Mouse (Mus musculus) frontal cortex, postnatal 14 days (tissue): ENCODE results near the gene Slc17a3.
A peak's percentile ranks its signal among the peaks of the same experiment; 100 is the strongest.

ENCODE experiments used
- DNase-seq, 2 experiments: peaks; one replicate each; pipeline ENCODE4 v3.0.0; 2022; ENCODE audit warnings: low spot score in 2 of 2

Slc17a3 gene

GRCm38 (mm10) chr13:23839308-23839707, at the start of gene Slc17a3:
Gene Slc17a3 (plus strand): TSS chr13:23839434.
- DNase-seq = no peak

GRCm38 (mm10) chr13:23792520-23792919, 46.7 kb upstream of the Slc17a3 start:
- DNase-seq = peak; percentile 8 to 24

- DNase-seq = no peak
Observed at GRCm38 (mm10) chr13:23799405-23799804, 39.8 kb upstream of the Slc17a3 start.

GRCm38 (mm10) chr13:23804532-23804931, 34.7 kb upstream of the Slc17a3 start:
- DNase-seq = no peak

GRCm38 (mm10) chr13:23806422-23807052, 32.7 kb upstream of the Slc17a3 start, which contains the start of gene Slc17a2:
Gene Slc17a2 (plus strand): TSS chr13:23806993.
- no peak for DNase-seq

GRCm38 (mm10) chr13:23816148-23816547, 23.1 kb upstream of the Slc17a3 start:
- no peak for DNase-seq

GRCm38 (mm10) chr13:23820179-23820940, 18.9 kb upstream of the Slc17a3 start:
- DNase-seq = no peak

- DNase-seq = no peak
Observed at GRCm38 (mm10) chr13:23822213-23822612, 17.0 kb upstream of the Slc17a3 start.

GRCm38 (mm10) chr13:23826606-23827005, 12.6 kb upstream of the Slc17a3 start:
- no peak for DNase-seq

GRCm38 (mm10) chr13:23833053-23833452, 6.2 kb upstream of the Slc17a3 start:
- no peak for DNase-seq

GRCm38 (mm10) chr13:23834836-23835235, 4.4 kb upstream of the Slc17a3 start:
- no peak for DNase-seq

GRCm38 (mm10) chr13:23836630-23837029, 2.6 kb upstream of the Slc17a3 start:
- DNase-seq = no peak

GRCm38 (mm10) chr13:23845851-23846250, 6.6 kb downstream of the Slc17a3 start:
- no peak for DNase-seq

GRCm38 (mm10) chr13:23849299-23849698, 10.1 kb downstream of the Slc17a3 start:
- DNase-seq = no peak

GRCm38 (mm10) chr13:23856401-23856800, 17.2 kb downstream of the Slc17a3 start:
- no peak for DNase-seq

GRCm38 (mm10) chr13:23861815-23862214, 22.6 kb downstream of the Slc17a3 start:
- no peak for DNase-seq

- DNase-seq = no peak
Observed at GRCm38 (mm10) chr13:23864711-23865110, 25.5 kb downstream of the Slc17a3 start.

- no peak for DNase-seq
Observed at GRCm38 (mm10) chr13:23866086-23866710, 27.0 kb downstream of the Slc17a3 start.

GRCm38 (mm10) chr13:23867000-23867399, 27.8 kb downstream of the Slc17a3 start:
- DNase-seq = no peak

GRCm38 (mm10) chr13:23867405-23867804, 28.2 kb downstream of the Slc17a3 start, which contains the start of gene Slc17a1:
Gene Slc17a1 (plus strand): TSS chr13:23867750.
- DNase-seq = no peak

- no peak for DNase-seq
Observed at GRCm38 (mm10) chr13:23868790-23869533, 29.7 kb downstream of the Slc17a3 start.

GRCm38 (mm10) chr13:23869996-23870395, 30.8 kb downstream of the Slc17a3 start:
- no peak for DNase-seq
